ENCODE assay signal across 10 mouse cellular contexts in genomic region chr15:78840751-78841150, GRCm38 (mm10). TPM values are rescaled to one million over a fixed set of nuclear protein-coding genes. Genes with fewer than 3 reads are reported as not detected.
DNase-seq lines count a peak whose midpoint lies in the region; ATAC-seq and TF ChIP-seq lines count a peak whose summit lies in the region.
"Had no signal": no experiment of that assay in that cellular context is flagged by ENCODE, and none has a peak within 500 bp of the region (broad histone marks: within the 10 kb centered on the region; RNA-seq: fewer than 3 reads in every experiment).

No protein-coding gene starts in this region.

- TF ChIP-seq CTCF in intestine, postnatal 0 days (IDR thresholded peaks at IDR 0.05; ENCODE audit: low read depth) = no peak

- no peak for DNase-seq in hindbrain, embryonic 11.5 days (ENCODE audit: low spot score)
- DNase-seq in midbrain, embryonic 10.5 days (ENCODE audit: low spot score) = no peak
- no peak for DNase-seq in thymus, adult 18-20 months
- DNase-seq in left cerebral cortex, adult 9 months (ENCODE audit: low spot score in 2 of 2) = no peak
- DNase-seq: midbrain, embryonic 14.5 days had no signal

- ATAC-seq in hindbrain, embryonic 12.5 days (ENCODE audit: low FRiP score) = no peak
- no peak for ATAC-seq in hindbrain, embryonic 11.5 days (ENCODE audit: low FRiP score)
- no peak for ATAC-seq in midbrain, embryonic 15.5 days (replicated peaks)
- no peak for ATAC-seq in intestine, postnatal 0 days
- ATAC-seq in stomach, embryonic 14.5 days (ENCODE audit: insufficient number of reproducible peaks, insufficient read depth, low FRiP score, low read depth) = no peak

- H3K4me3 ChIP-seq in hindbrain, embryonic 12.5 days = no peak overlapping the region
- H3K4me3 ChIP-seq in hindbrain, embryonic 11.5 days (ENCODE audit: low read depth, low read length) = no peak overlapping the region
- no peak overlapping the region for H3K4me3 ChIP-seq in midbrain, embryonic 10.5 days
- H3K4me3 ChIP-seq in midbrain, embryonic 15.5 days = no peak overlapping the region
- H3K4me3 ChIP-seq in intestine, postnatal 0 days (ENCODE audit: low read depth, low read length) = no peak overlapping the region
- H3K4me3 ChIP-seq in stomach, embryonic 14.5 days (ENCODE audit: low read depth, low read length) = no peak overlapping the region

- no peaks in the 10 kb centered on the region for H3K36me3 ChIP-seq in hindbrain, embryonic 12.5 days
- no peaks in the 10 kb centered on the region for H3K36me3 ChIP-seq in hindbrain, embryonic 11.5 days (ENCODE audit: control insufficient read depth, insufficient read depth, low read length)
- H3K36me3 ChIP-seq in midbrain, embryonic 10.5 days = no peaks in the 10 kb centered on the region
- no peaks in the 10 kb centered on the region for H3K36me3 ChIP-seq in midbrain, embryonic 15.5 days (replicated peaks)
- H3K36me3 ChIP-seq in intestine, postnatal 0 days (ENCODE audit: control insufficient read depth, insufficient read depth) = no peaks in the 10 kb centered on the region
- H3K36me3 ChIP-seq in stomach, embryonic 14.5 days (ENCODE audit: control insufficient read depth, insufficient read depth, low read length) = no peaks in the 10 kb centered on the region

- peaks cover 35% of the 10 kb centered on the region for H3K27me3 ChIP-seq in hindbrain, embryonic 12.5 days
- peaks cover 20% of the 10 kb centered on the region for H3K27me3 ChIP-seq in hindbrain, embryonic 11.5 days (ENCODE audit: control insufficient read depth, insufficient read depth, low read length)
- H3K27me3 ChIP-seq in midbrain, embryonic 10.5 days (ENCODE audit: low read depth, poor library complexity, severe bottlenecking) = peaks cover 68% of the 10 kb centered on the region
- peaks cover 33% of the 10 kb centered on the region for H3K27me3 ChIP-seq in midbrain, embryonic 15.5 days (replicated peaks)
- H3K27me3 ChIP-seq in intestine, postnatal 0 days (replicated peaks; ENCODE audit: control insufficient read depth, insufficient read depth, low read length) = no peaks in the 10 kb centered on the region
- H3K27me3 ChIP-seq in stomach, embryonic 14.5 days (ENCODE audit: control insufficient read depth, insufficient read depth, low read length) = no peaks in the 10 kb centered on the region

- no peak overlapping the region for H3K9ac ChIP-seq in hindbrain, embryonic 12.5 days
- H3K9ac ChIP-seq in hindbrain, embryonic 11.5 days (ENCODE audit: low read depth, low read length) = no peak overlapping the region
- no peak overlapping the region for H3K9ac ChIP-seq in midbrain, embryonic 15.5 days
- H3K9ac ChIP-seq in intestine, postnatal 0 days (ENCODE audit: low read depth, low read length) = no peak overlapping the region
- no peak overlapping the region for H3K9ac ChIP-seq in stomach, embryonic 14.5 days (replicated peaks; ENCODE audit: low read depth, low read length)

- peaks cover 68% of the 10 kb centered on the region for H3K4me1 ChIP-seq in hindbrain, embryonic 12.5 days
- peaks cover 15% of the 10 kb centered on the region for H3K4me1 ChIP-seq in hindbrain, embryonic 11.5 days (replicated peaks; ENCODE audit: control insufficient read depth, insufficient read depth, low read length)
- peaks cover 76% of the 10 kb centered on the region for H3K4me1 ChIP-seq in midbrain, embryonic 10.5 days
- peaks cover 38% of the 10 kb centered on the region for H3K4me1 ChIP-seq in midbrain, embryonic 15.5 days
- peaks cover 6% of the 10 kb centered on the region for H3K4me1 ChIP-seq in intestine, postnatal 0 days (replicated peaks; ENCODE audit: control insufficient read depth, insufficient read depth, low read length)
- peaks cover 46% of the 10 kb centered on the region for H3K4me1 ChIP-seq in stomach, embryonic 14.5 days (ENCODE audit: control insufficient read depth, insufficient read depth, low read length)

- H3K27ac ChIP-seq in hindbrain, embryonic 12.5 days = peak overlapping the region; percentile 7; the same call in 1 of the 2 replicates
- no peak overlapping the region for H3K27ac ChIP-seq in hindbrain, embryonic 11.5 days (ENCODE audit: low read depth, low read length)
- 0 out of 2 replicates have a peak overlapping the region, but pooled peaks have one; percentile 9 for H3K27ac ChIP-seq in midbrain, embryonic 10.5 days (replicated peaks)
- no peak overlapping the region for H3K27ac ChIP-seq in midbrain, embryonic 15.5 days
- 0 out of 2 replicates have a peak overlapping the region, but pooled peaks have one; percentile 35 for H3K27ac ChIP-seq in intestine, postnatal 0 days (ENCODE audit: low read depth, low read length)
- H3K27ac ChIP-seq in stomach, embryonic 14.5 days (ENCODE audit: low read length) = peak overlapping the region; percentile 56; the same call in 1 of the 2 replicates

- no peak overlapping the region for H3K4me2 ChIP-seq in hindbrain, embryonic 12.5 days (replicated peaks)
- no peak overlapping the region for H3K4me2 ChIP-seq in hindbrain, embryonic 11.5 days (replicated peaks; ENCODE audit: low read depth, low read length)
- no peak overlapping the region for H3K4me2 ChIP-seq in midbrain, embryonic 15.5 days
- H3K4me2 ChIP-seq in intestine, postnatal 0 days (replicated peaks; ENCODE audit: low read depth) = no peak overlapping the region
- no peak overlapping the region for H3K4me2 ChIP-seq in stomach, embryonic 14.5 days (replicated peaks; ENCODE audit: low read depth, low read length)

- 50% methylated on average over 11 of the region's 11 CpGs for WGBS in hindbrain, embryonic 12.5 days
- 53% methylated on average over 11 of the region's 11 CpGs for WGBS in hindbrain, embryonic 11.5 days
- 60% methylated on average over 11 of the region's 11 CpGs for WGBS in midbrain, embryonic 10.5 days
- 39% methylated on average over 11 of the region's 11 CpGs for WGBS in midbrain, embryonic 15.5 days
- 61% methylated on average over 11 of the region's 11 CpGs for WGBS in intestine, postnatal 0 days
- 62% methylated on average over 11 of the region's 11 CpGs for WGBS in stomach, embryonic 14.5 days

- H3K9me3 ChIP-seq in hindbrain, embryonic 12.5 days (replicated peaks) = no peaks in the 10 kb centered on the region
- no peaks in the 10 kb centered on the region for H3K9me3 ChIP-seq in hindbrain, embryonic 11.5 days (ENCODE audit: control insufficient read depth, low read length)
- 0 out of 2 replicates have a peak, but pooled peaks cover 5% of the 10 kb centered on the region for H3K9me3 ChIP-seq in midbrain, embryonic 10.5 days (replicated peaks)
- no peaks in the 10 kb centered on the region for H3K9me3 ChIP-seq in midbrain, embryonic 15.5 days
- no peaks in the 10 kb centered on the region for H3K9me3 ChIP-seq in intestine, postnatal 0 days (ENCODE audit: control insufficient read depth)
- no peaks in the 10 kb centered on the region for H3K9me3 ChIP-seq in stomach, embryonic 14.5 days (ENCODE audit: control insufficient read depth, low read depth, low read length)

RNA-seq across cellular contexts. Expression of gene Cdc42ep1, which starts 1.7 kb away (rescaled TPM):
- polyA plus RNA-seq in hindbrain, embryonic 12.5 days (2016; fragmentation: Nextera tagmentation; extraction: Ambion mirVana) = 15.1 and 15.6 TPM in 2 replicates
- 7.8 and 9.1 TPM in 2 replicates for polyA plus RNA-seq in hindbrain, embryonic 11.5 days (2014; fragmentation: Nextera tagmentation; extraction: Ambion mirVana)
- polyA plus RNA-seq in midbrain, embryonic 10.5 days (2016; fragmentation: Nextera tagmentation; extraction: Ambion mirVana) = 12.9 and 14.3 TPM in 2 replicates
- polyA plus RNA-seq in midbrain, embryonic 15.5 days (2015; fragmentation: Nextera tagmentation; extraction: Ambion mirVana) = 13.1 and 15.7 TPM in 2 replicates
- 16.8 and 17.0 TPM in 2 replicates for polyA plus RNA-seq in intestine, postnatal 0 days (2015; fragmentation: Nextera tagmentation; extraction: Ambion mirVana)
- 40.7 and 41.7 TPM in 2 replicates for polyA plus RNA-seq in stomach, embryonic 14.5 days (2014; fragmentation: Nextera tagmentation; extraction: Ambion mirVana)

RNA-seq across cellular contexts. Expression of gene Lgals2, which starts 14.6 kb away (rescaled TPM):
- not detected in 2 replicates for polyA plus RNA-seq in hindbrain, embryonic 12.5 days (2016; fragmentation: Nextera tagmentation; extraction: Ambion mirVana)
- polyA plus RNA-seq in hindbrain, embryonic 11.5 days (2014; fragmentation: Nextera tagmentation; extraction: Ambion mirVana) = not detected in 2 replicates
- not detected in 2 replicates for polyA plus RNA-seq in midbrain, embryonic 10.5 days (2016; fragmentation: Nextera tagmentation; extraction: Ambion mirVana)
- polyA plus RNA-seq in midbrain, embryonic 15.5 days (2015; fragmentation: Nextera tagmentation; extraction: Ambion mirVana) = 0.31 TPM in 1 of 2 replicates, not detected in the other
- 787 and 833 TPM in 2 replicates for polyA plus RNA-seq in intestine, postnatal 0 days (2015; fragmentation: Nextera tagmentation; extraction: Ambion mirVana)
- polyA plus RNA-seq in stomach, embryonic 14.5 days (2014; fragmentation: Nextera tagmentation; extraction: Ambion mirVana) = 30.0 and 39.7 TPM in 2 replicates
- polyA plus RNA-seq: midbrain, embryonic 14.5 days had no signal

RNA-seq across cellular contexts. Expression of gene Gga1, which starts 36.2 kb away (rescaled TPM):
- 54.3 and 58.7 TPM in 2 replicates for polyA plus RNA-seq in hindbrain, embryonic 12.5 days (2016; fragmentation: Nextera tagmentation; extraction: Ambion mirVana)
- polyA plus RNA-seq in hindbrain, embryonic 11.5 days (2014; fragmentation: Nextera tagmentation; extraction: Ambion mirVana) = 26.3 and 26.4 TPM in 2 replicates
- polyA plus RNA-seq in midbrain, embryonic 10.5 days (2016; fragmentation: Nextera tagmentation; extraction: Ambion mirVana) = 47.1 and 52.8 TPM in 2 replicates
- polyA plus RNA-seq in midbrain, embryonic 15.5 days (2015; fragmentation: Nextera tagmentation; extraction: Ambion mirVana) = 50.7 and 50.8 TPM in 2 replicates
- 40.1 TPM in 2 replicates for polyA plus RNA-seq in intestine, postnatal 0 days (2015; fragmentation: Nextera tagmentation; extraction: Ambion mirVana)
- polyA plus RNA-seq in stomach, embryonic 14.5 days (2014; fragmentation: Nextera tagmentation; extraction: Ambion mirVana) = 38.2 and 40.4 TPM in 2 replicates

RNA-seq across cellular contexts. Expression of gene Card10, which starts 37.9 kb away (rescaled TPM):
- 2.7 and 2.9 TPM in 2 replicates for polyA plus RNA-seq in hindbrain, embryonic 12.5 days (2016; fragmentation: Nextera tagmentation; extraction: Ambion mirVana)
- polyA plus RNA-seq in hindbrain, embryonic 11.5 days (2014; fragmentation: Nextera tagmentation; extraction: Ambion mirVana) = 1.8 and 2.4 TPM in 2 replicates
- polyA plus RNA-seq in midbrain, embryonic 10.5 days (2016; fragmentation: Nextera tagmentation; extraction: Ambion mirVana) = 2.6 TPM in 2 replicates
- polyA plus RNA-seq in midbrain, embryonic 15.5 days (2015; fragmentation: Nextera tagmentation; extraction: Ambion mirVana) = 2.1 and 2.3 TPM in 2 replicates
- polyA plus RNA-seq in intestine, postnatal 0 days (2015; fragmentation: Nextera tagmentation; extraction: Ambion mirVana) = 3.2 and 3.9 TPM in 2 replicates
- polyA plus RNA-seq in stomach, embryonic 14.5 days (2014; fragmentation: Nextera tagmentation; extraction: Ambion mirVana) = 6.5 and 7.6 TPM in 2 replicates

RNA-seq across cellular contexts. Expression of gene Gm49510, which starts 58.7 kb away (rescaled TPM):
- polyA plus RNA-seq in hindbrain, embryonic 12.5 days (2016; fragmentation: Nextera tagmentation; extraction: Ambion mirVana) = 0.22 and 0.61 TPM in 2 replicates
- polyA plus RNA-seq in hindbrain, embryonic 11.5 days (2014; fragmentation: Nextera tagmentation; extraction: Ambion mirVana) = 0.13 and 0.42 TPM in 2 replicates
- 0.12 TPM in 1 of 2 replicates, not detected in the other for polyA plus RNA-seq in midbrain, embryonic 10.5 days (2016; fragmentation: Nextera tagmentation; extraction: Ambion mirVana)
- not detected in 2 replicates for polyA plus RNA-seq in midbrain, embryonic 15.5 days (2015; fragmentation: Nextera tagmentation; extraction: Ambion mirVana)
- polyA plus RNA-seq in intestine, postnatal 0 days (2015; fragmentation: Nextera tagmentation; extraction: Ambion mirVana) = 0.21 TPM in 1 of 2 replicates, not detected in the other
- 0.21 TPM in 1 of 2 replicates, not detected in the other for polyA plus RNA-seq in stomach, embryonic 14.5 days (2014; fragmentation: Nextera tagmentation; extraction: Ambion mirVana)
- polyA plus RNA-seq: midbrain, embryonic 14.5 days; testis, adult 2 months had no signal

Comparison
In these comparisons a context has a peak if more than half of its experiments do, and no peak if none do; other contexts are left out.
1. H3K27ac ChIP-seq: peak in hindbrain, embryonic 12.5 days (single experiment), midbrain, embryonic 10.5 days (single experiment), intestine, postnatal 0 days (single experiment) and stomach, embryonic 14.5 days (single experiment); none in hindbrain, embryonic 11.5 days (single experiment) and midbrain, embryonic 15.5 days (single experiment).
2. RNA of gene Lgals2, which starts 14.6 kb away (polyA plus RNA-seq): 787 to 833 TPM in intestine, postnatal 0 days; 30.0 to 39.7 TPM in stomach, embryonic 14.5 days, 0.31 TPM in midbrain, embryonic 15.5 days, not detected in midbrain, embryonic 10.5 days, not detected in hindbrain, embryonic 12.5 days and not detected in hindbrain, embryonic 11.5 days; every median in the first group is over 10 times any median in the second.